Mouse (Mus musculus) mouse trophoblast stem cell (cell line): Measurements from ENCODE around the gene H2-Ke6.
"Not testable (repeated sequence)": the region's sequence is repeated elsewhere in the genome, so short reads cannot be mapped to it uniquely, and the experiment has no call there.

Source experiments
- in situ Hi-C, 2 experiments: fragments of 300-500 bp; cut with MseI, MboI; formaldehyde crosslinking; loops; 2 replicates in 1 of 2; 3 replicates in 1 of 2; pipeline ENCODE4 v1.15.1; 2025

The H2-Ke6 gene

GRCm38 (mm10) chr17:33998697-33999096, 29.2 kb downstream of the H2-Ke6 start:
- in situ Hi-C loops = loop anchor here (5.0 kb wide), 1 partner anchor 1269 kb away; no protein-coding TSS in a partner anchor

- in situ Hi-C loops = loop anchor here (5.0 kb wide), 1 partner anchor 1270 kb away; no protein-coding TSS in a partner anchor
Observed at GRCm38 (mm10) chr17:33997025-33997424, 30.8 kb downstream of the H2-Ke6 start.

- in situ Hi-C loops = loop anchor here (5.0 kb wide), 1 partner anchor 1272 kb away; no protein-coding TSS in a partner anchor
Observed at GRCm38 (mm10) chr17:33995651-33996050, 32.2 kb downstream of the H2-Ke6 start.

- in situ Hi-C loops = loop anchor here (5.0 kb wide), 1 partner anchor 1272 kb away; no protein-coding TSS in a partner anchor
Observed at GRCm38 (mm10) chr17:33994959-33995358, 32.9 kb downstream of the H2-Ke6 start.

- in situ Hi-C loops = no loop called here
Observed at GRCm38 (mm10) chr17:33991788-33992664, 35.8 kb downstream of the H2-Ke6 start.

- in situ Hi-C loops = not testable (repeated sequence)
Observed at GRCm38 (mm10) chr17:33982136-33982535, 45.7 kb downstream of the H2-Ke6 start.

- in situ Hi-C loops = not testable (repeated sequence)
Observed at GRCm38 (mm10) chr17:33981192-33981909, 46.5 kb downstream of the H2-Ke6 start.

GRCm38 (mm10) chr17:33980181-33981035, 47.5 kb downstream of the H2-Ke6 start:
- in situ Hi-C loops = no loop called here

- in situ Hi-C loops = no loop called here
Observed at GRCm38 (mm10) chr17:33979512-33980050, 48.3 kb downstream of the H2-Ke6 start.

- in situ Hi-C loops = no loop called here
Observed at GRCm38 (mm10) chr17:33978631-33979031, 49.2 kb downstream of the H2-Ke6 start.

- in situ Hi-C loops = no loop called here
Observed at GRCm38 (mm10) chr17:33977861-33978557, 49.9 kb downstream of the H2-Ke6 start.
